Mouse (Mus musculus) small intestine, adult 2 months (tissue): ENCODE data around the gene Wbp1.

Experiments used
- CTCF ChIP-seq: fragments of 200-500 bp; IDR thresholded peaks from 2 replicates; pipeline ENCODE4 v1.5.1; 2012; ENCODE audit warnings: low read depth, mild to moderate bottlenecking, control low read depth, inconsistent platforms, low read length, moderate library complexity, mixed read lengths; ENCODE audit not compliant: insufficient replicate concordance, insufficient read length; ENCODE audit errors: extremely low read depth
- POLR2A ChIP-seq: fragments of 200-500 bp; IDR thresholded peaks from 2 replicates; pipeline ENCODE4 v1.6.1; 2012; ENCODE audit warnings: low read depth, mild to moderate bottlenecking, control low read depth, inconsistent platforms, low read length, moderate library complexity

DNA sequence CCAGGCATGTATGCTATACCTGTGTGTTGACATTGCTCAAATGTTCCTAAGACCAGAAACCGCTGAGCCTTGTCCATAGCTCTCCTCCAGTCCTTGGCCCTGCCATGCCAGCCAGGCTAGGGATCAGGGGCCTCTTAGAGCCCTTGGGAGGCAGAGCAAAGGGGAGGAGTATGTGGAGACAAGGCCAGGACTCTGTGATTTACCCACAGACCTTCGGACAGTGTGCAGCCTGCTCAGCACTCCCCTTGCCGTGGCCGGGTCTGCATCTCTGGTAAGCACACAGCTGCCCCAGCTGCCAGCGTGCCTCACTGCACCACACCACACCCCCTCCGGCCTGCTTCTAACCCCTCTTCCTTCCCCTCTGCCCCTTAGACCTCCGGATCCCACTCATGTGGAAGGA, 25.9 kb upstream of the Wbp1 start:
- TF ChIP-seq CTCF: no peak
- no peak for TF ChIP-seq POLR2A
